Mouse (Mus musculus): ENCODE data around the gene Orc3. TPM values are rescaled to one million over a fixed set of nuclear protein-coding genes. Genes with fewer than 3 reads are reported as not detected.
A peak's percentile ranks its signal among the peaks of the same experiment; 100 is the strongest.
"Not testable (repeated sequence)": the region's sequence is repeated elsewhere in the genome, so short reads cannot be mapped to it uniquely, and the experiment has no call there.

Orc3 gene
- polyA plus RNA-seq, 1 experiment from 2014 or later, result 83.5 TPM

DNA sequence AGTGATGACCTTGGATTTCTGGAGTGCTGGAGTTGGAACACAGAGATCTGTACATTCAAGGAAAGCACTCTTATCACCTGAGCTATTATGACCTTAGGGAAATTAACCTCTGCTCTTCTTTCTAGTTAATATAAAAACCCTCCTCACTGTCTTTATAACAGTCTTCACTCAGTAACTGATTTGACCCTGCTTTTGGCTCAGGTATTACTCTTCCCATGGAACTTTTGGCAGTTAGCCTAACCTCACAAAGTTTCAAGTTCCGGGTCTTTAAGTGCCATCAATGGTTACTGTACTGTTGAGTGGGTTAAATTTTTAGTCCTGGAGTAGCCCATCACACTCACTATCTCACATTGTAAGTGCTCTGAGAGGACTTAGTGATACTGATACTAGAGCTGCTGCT lies 15.2 kb upstream of the Orc3 start:
- Histone ChIP-seq H3K27me3 (replicated peaks) (no peaks in the 10 kb centered on the region), H3K4me1 (no peaks in the 10 kb centered on the region), H3K4me2 (no peak overlapping the region), H3K36me3 (replicated peaks) (peaks cover 13% of the 10 kb centered on the region; the same call in 1 of the 2 replicates), H3K27ac (no peak overlapping the region), H3K9ac (no peak overlapping the region), H3K9me3 (no peaks in the 10 kb centered on the region), H3K4me3 (no peak overlapping the region)
- ATAC-seq (replicated peaks), result no peak
- WGBS, result 96% methylated on average over 1 of the region's 1 CpGs

DNA sequence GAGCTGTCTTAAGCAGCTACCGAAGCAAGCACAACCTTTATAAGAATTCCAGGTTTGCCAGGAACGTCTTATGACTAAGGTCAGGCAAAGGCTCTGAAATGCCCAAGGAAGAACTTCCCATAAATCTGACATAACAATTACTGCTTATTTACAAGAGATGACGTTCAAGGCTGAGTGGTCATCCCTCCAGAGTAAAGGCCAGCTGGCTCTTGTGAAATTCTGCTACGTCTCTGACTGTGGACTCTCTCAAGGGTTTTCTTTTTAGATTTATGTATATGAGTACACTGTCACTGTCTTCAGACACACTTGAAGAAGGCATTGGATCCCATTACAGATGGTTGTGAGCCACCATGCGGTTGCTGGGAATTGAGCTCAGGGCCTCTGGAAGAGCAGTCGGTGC lies 11.7 kb upstream of the Orc3 start:
- Histone ChIP-seq H3K9ac (no peak overlapping the region), H3K27ac (no peak overlapping the region), H3K9me3 (no peaks in the 10 kb centered on the region), H3K4me1 (no peaks in the 10 kb centered on the region), H3K27me3 (replicated peaks) (no peaks in the 10 kb centered on the region), H3K4me2 (no peak overlapping the region), H3K4me3 (no peak overlapping the region), H3K36me3 (replicated peaks) (peaks cover 14% of the 10 kb centered on the region; the same call in 1 of the 2 replicates)
- WGBS, result 91% methylated on average over 6 of the region's 6 CpGs
- no peak for ATAC-seq (replicated peaks)

DNA sequence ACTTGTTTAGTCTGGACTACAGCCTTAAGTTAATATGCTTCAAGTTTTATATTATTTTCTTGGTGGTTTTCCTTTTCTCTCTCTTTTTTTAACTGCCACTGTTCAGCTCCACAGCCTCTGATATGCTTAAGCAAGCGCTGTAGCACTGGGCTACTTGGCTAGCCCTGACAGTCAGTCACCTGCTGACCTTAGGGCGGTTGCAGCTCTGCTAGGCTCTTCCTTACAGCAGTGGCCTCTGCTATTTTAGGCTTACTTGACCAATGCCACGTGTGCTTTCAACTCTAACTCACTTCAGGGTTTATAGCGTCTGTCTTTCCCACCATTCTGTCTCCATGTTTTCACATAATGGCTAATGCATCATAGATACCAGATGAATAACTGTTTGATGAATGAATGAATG lies 10.8 kb upstream of the Orc3 start:
- peaks cover 14% of the 10 kb centered on the region; the same call in 1 of the 2 replicates for H3K36me3 ChIP-seq (replicated peaks)
- no peaks in the 10 kb centered on the region for H3K27me3 ChIP-seq (replicated peaks)
- 87% methylated on average over 4 of the region's 4 CpGs for WGBS
- no peak for ATAC-seq (replicated peaks)
- no peak overlapping the region for H3K9ac ChIP-seq
- no peak overlapping the region for H3K4me3 ChIP-seq
- H3K4me1 ChIP-seq, result no peaks in the 10 kb centered on the region
- no peak overlapping the region for H3K4me2 ChIP-seq
- H3K27ac ChIP-seq, result no peak overlapping the region
- no peaks in the 10 kb centered on the region for H3K9me3 ChIP-seq

DNA sequence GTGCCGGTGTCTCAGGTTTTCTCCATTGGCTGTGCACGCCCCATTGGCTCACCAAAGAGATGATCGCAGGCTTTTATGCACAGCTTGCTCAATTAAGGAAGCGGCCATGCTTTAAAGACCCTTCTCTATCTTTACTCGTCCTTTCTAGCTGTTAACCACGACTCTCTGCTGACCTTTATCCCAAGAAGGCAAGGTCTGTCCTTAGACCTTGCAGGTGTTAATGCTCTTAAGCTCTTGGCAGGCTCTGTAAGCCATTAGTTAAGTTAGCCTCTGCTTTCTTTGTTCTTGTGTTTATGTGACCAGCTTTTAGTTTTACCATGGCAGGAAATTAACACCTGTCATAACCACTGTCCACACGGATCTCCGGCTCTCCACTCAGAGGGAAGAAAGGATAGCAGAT lies 1.4 kb upstream of the Orc3 start:
- Histone ChIP-seq H3K36me3 (replicated peaks) (no peaks in the 10 kb centered on the region), H3K4me2 (peak overlapping the region; percentile 92), H3K4me3 (peak overlapping the region; percentile 90), H3K9me3 (no peaks in the 10 kb centered on the region), H3K9ac (peak overlapping the region; percentile 95), H3K27me3 (replicated peaks) (no peaks in the 10 kb centered on the region), H3K4me1 (peaks cover 27% of the 10 kb centered on the region), H3K27ac (no peak overlapping the region)
- ATAC-seq (replicated peaks), result no peak
- 44% methylated on average over 8 of the region's 8 CpGs for WGBS

DNA sequence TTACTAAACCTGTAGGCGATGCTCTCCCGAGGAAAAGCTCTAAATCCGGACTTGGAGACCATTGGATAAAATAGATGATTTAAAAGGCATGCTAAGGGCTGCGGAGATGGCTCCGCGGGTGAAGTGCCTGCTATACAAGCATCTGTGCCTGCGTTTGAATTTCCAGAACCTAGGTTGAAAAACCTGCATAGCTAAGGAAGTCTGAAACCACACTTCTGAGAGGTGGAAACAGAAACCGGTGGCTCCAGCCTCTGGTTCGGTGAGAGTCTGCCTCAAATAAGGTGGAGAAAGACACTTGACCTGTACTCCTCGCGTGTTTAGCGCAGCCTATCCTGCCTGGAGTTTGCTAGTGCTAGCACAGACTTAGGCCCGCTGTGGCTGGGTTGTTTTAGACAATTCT lies 559 bp upstream of the Orc3 start:
- Histone ChIP-seq H3K36me3 (replicated peaks) (no peaks in the 10 kb centered on the region), H3K4me3 (peak overlapping the region; percentile 90), H3K4me2 (peak overlapping the region; percentile 92), H3K27me3 (replicated peaks) (no peaks in the 10 kb centered on the region), H3K9me3 (no peaks in the 10 kb centered on the region), H3K9ac (peak overlapping the region; percentile 95), H3K27ac (peak overlapping the region; percentile 92), H3K4me1 (peaks cover 27% of the 10 kb centered on the region)
- WGBS, result 3% methylated on average over 13 of the region's 13 CpGs
- peak; percentile 51 for ATAC-seq (replicated peaks)

DNA sequence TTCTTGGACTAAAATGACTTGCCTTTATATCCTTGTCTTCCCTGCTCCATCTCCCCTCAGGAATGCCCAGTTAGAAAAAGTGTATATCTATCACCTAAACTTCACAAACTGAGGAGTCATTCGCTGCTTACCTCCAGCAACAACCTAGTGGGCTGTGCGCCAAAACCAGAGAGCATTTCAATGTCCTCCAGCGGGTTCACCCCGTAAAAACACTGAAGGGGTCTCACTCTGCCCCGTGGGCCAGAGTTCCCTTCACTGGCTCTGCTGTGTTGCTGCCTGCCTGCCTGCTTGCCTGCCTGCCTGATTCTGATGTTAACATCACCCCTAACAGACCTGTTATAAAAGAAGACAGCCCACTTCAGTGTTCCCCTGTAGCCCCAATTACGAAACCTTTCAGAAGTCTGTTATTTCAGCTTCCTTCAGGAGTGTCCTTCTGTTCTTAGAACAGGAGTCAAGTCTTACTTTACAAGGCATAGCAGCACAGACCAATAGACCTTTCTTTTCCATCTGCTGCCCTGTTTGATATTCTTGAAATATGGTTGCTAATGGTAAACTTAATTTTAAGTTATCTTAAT lies 1.1 kb downstream of the Orc3 start:
- peaks cover 27% of the 10 kb centered on the region for H3K4me1 ChIP-seq
- H3K4me2 ChIP-seq, result peak overlapping the region; percentile 92
- H3K9ac ChIP-seq, result peak overlapping the region; percentile 95; the same call in 1 of the 2 replicates
- no peaks in the 10 kb centered on the region for H3K27me3 ChIP-seq (replicated peaks)
- no peak overlapping the region for H3K27ac ChIP-seq
- ATAC-seq (replicated peaks), result no peak
- peak overlapping the region; percentile 90 for H3K4me3 ChIP-seq
- H3K36me3 ChIP-seq (replicated peaks), result no peaks in the 10 kb centered on the region
- 73% methylated on average over 6 of the region's 6 CpGs for WGBS
- H3K9me3 ChIP-seq, result no peaks in the 10 kb centered on the region

DNA sequence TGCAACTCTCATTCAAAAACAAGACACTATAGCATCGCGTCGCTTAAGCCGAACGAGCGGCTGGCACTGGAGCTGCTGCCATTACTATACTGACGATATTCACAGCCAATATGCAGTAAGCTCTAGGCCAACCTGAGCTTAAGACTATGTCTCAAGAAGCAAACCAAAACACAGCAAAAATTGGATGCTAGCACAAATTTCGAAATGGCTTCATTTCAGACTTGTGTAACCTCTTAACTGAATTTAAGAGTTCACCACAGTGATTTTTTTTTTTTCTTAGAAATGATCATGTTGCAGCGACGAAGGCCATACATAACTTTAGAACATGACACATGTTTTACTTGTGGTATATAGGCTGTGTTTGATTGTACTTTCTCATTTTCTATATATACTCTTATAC lies 8.1 kb downstream of the Orc3 start:
- Histone ChIP-seq H3K9me3 (no peaks in the 10 kb centered on the region), H3K9ac (no peak overlapping the region)
- WGBS, result 99% methylated on average over 10 of the region's 10 CpGs

DNA sequence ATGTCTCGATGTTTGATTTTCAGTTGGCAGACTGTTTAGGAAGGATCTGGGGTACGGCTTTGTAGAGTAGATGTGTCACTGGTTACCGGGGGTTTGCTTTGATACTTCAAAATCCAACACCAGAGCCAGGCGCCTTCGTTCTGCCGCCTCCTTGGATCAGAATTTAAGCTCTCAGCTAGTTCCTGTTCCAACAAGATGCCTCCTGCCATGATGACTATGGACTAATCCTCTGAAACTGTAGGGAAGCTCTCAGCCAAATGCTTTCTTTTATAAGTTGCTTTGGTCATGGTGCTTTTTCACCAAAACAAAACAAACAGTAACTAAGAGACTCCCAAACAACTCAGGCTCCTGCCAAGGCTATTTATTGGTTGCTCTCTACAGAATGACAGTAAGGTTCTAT lies 11.6 kb downstream of the Orc3 start:
- 91% methylated on average over 6 of the region's 6 CpGs for WGBS
- no peak overlapping the region for H3K27ac ChIP-seq

More for the DNA sequence above, 8.1 kb downstream of the Orc3 start:
- no peak for ATAC-seq (replicated peaks)
- H3K4me2 ChIP-seq, result no peak overlapping the region
- H3K36me3 ChIP-seq (replicated peaks), result peaks cover 16% of the 10 kb centered on the region; the same call in 1 of the 2 replicates
- H3K4me1 ChIP-seq, result no peaks in the 10 kb centered on the region
- no peak overlapping the region for H3K27ac ChIP-seq
- no peaks in the 10 kb centered on the region for H3K27me3 ChIP-seq (replicated peaks)
- H3K4me3 ChIP-seq, result no peak overlapping the region

DNA sequence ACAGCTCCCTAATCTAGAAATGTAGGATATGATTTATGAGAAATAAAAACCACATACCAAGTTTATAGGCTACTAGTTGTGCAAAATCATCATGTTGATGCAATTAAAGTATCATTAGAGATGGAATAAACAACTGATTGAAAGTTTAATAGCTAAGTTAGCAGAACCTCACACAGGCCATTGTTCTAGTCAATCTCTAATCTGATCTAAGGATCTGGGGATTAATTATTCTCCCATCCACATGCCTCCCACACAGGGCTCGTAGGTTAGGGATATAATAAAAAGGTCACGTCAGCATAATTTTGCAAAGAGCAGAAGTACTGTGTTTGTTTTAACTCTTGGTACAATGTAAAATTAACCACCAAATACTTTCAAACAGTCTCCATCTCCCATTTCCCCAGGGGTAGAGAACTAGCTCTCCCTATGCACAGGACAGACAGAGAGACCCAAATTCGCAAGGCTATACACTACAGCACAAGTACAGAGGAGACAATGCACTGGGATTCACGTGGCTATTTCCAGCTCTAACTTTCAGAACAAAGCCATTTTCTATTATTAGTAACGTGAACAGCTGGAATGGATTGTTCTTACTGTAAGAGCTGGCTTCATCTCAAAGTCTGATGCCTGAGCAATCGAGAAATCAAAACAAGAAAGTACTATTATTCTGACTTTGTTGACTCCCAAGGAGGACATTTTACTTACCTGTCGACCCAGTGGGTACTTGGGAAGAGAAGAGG lies 29.7 kb downstream of the Orc3 start:
- Histone ChIP-seq H3K4me2 (no peak overlapping the region), H3K4me1 (no peaks in the 10 kb centered on the region), H3K27me3 (replicated peaks) (no peaks in the 10 kb centered on the region), H3K4me3 (no peak overlapping the region), H3K9ac (no peak overlapping the region), H3K36me3 (replicated peaks) (peaks cover 15% of the 10 kb centered on the region; the same call in 1 of the 2 replicates), H3K9me3 (no peaks in the 10 kb centered on the region), H3K27ac (no peak overlapping the region)
- ATAC-seq (replicated peaks), result no peak
- 87% methylated on average over 7 of the region's 7 CpGs for WGBS

More for the DNA sequence above, 11.6 kb downstream of the Orc3 start:
- H3K9ac ChIP-seq, result no peak overlapping the region
- peaks cover 24% of the 10 kb centered on the region; the same call in 1 of the 2 replicates for H3K36me3 ChIP-seq (replicated peaks)
- H3K4me2 ChIP-seq, result no peak overlapping the region
- H3K4me3 ChIP-seq, result no peak overlapping the region
- H3K9me3 ChIP-seq, result no peaks in the 10 kb centered on the region
- H3K4me1 ChIP-seq, result no peaks in the 10 kb centered on the region
- H3K27me3 ChIP-seq (replicated peaks), result no peaks in the 10 kb centered on the region
- no peak for ATAC-seq (replicated peaks)

DNA sequence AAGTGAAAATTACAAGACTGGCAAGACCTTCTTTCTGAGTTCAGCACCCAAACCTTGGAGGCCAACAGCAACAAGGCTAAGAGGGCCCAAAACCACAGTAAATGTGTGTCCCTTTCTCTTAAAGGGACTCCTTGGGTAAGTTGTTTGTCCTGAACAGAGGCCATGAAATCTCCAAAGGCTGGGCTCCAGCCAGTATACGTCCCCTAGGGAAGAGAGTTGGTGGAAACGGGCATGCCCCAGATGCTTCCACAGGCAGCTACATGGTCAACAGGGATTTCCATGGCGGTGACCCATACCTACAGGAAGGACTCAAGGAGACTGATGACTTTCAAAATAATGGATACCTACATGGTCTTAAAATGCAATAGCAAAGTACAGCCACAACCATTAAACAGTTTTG lies 31.3 kb downstream of the Orc3 start:
- H3K36me3 ChIP-seq (replicated peaks), result peaks cover 24% of the 10 kb centered on the region; the same call in 1 of the 2 replicates
- WGBS, result 97% methylated on average over 3 of the region's 3 CpGs

DNA sequence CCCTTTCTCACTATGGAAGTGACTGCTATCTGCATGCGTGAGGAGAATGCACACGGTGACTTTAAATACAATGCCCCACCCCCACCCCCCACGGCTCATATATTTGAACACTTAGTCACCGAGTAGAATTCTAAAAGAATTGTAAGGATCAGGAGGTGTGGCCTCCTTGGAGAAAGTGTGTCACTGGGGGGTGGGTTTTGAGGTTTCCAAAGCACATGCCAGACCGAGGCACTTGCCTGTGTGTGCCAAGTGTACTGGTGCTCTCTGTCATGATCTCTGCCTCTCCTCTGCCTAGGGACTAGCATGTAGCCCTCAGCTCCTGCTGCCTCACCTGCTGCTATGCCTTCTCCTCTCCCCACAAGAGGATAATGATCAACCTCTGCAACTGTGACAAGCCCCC lies 32.3 kb downstream of the Orc3 start:
- no peaks in the 10 kb centered on the region for H3K27me3 ChIP-seq (replicated peaks)
- no peak for ATAC-seq (replicated peaks)
- 63% methylated on average over 5 of the region's 5 CpGs for WGBS
- no peak overlapping the region for H3K27ac ChIP-seq
- peaks cover 30% of the 10 kb centered on the region; the same call in 1 of the 2 replicates for H3K36me3 ChIP-seq (replicated peaks)
- H3K4me3 ChIP-seq, result no peak overlapping the region
- H3K9me3 ChIP-seq, result no peaks in the 10 kb centered on the region
- H3K4me1 ChIP-seq, result no peaks in the 10 kb centered on the region
- no peak overlapping the region for H3K4me2 ChIP-seq
- H3K9ac ChIP-seq, result no peak overlapping the region

More for the DNA sequence above, 31.3 kb downstream of the Orc3 start:
- no peak overlapping the region for H3K9ac ChIP-seq
- H3K27me3 ChIP-seq (replicated peaks), result no peaks in the 10 kb centered on the region
- no peak for ATAC-seq (replicated peaks)
- H3K27ac ChIP-seq, result no peak overlapping the region
- no peaks in the 10 kb centered on the region for H3K9me3 ChIP-seq
- H3K4me2 ChIP-seq, result no peak overlapping the region
- no peaks in the 10 kb centered on the region for H3K4me1 ChIP-seq
- no peak overlapping the region for H3K4me3 ChIP-seq

DNA sequence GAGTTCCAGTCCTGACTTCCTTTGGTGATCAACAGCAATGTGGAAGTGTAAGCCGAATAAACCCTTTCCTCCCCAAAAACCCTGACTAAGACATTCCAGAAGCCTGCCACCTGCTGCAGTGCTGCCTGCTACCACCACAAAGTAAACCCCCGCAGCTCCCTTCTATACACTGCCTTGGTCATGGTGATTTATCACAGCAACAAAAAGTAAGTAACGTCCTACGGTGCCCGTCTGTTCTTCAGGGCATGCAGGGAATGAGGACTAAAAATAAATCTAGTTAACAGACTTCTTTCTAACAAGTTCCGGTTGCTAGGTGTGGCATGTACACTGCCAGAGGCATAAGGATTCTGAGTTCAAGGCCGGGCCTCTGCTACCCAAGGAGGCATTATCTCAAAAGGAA lies 32.8 kb downstream of the Orc3 start:
- Histone ChIP-seq H3K9ac (no peak overlapping the region), H3K9me3 (no peaks in the 10 kb centered on the region), H3K27ac (no peak overlapping the region), H3K36me3 (replicated peaks) (peaks cover 33% of the 10 kb centered on the region; the same call in 1 of the 2 replicates), H3K27me3 (replicated peaks) (no peaks in the 10 kb centered on the region), H3K4me3 (no peak overlapping the region), H3K4me1 (no peaks in the 10 kb centered on the region), H3K4me2 (no peak overlapping the region)
- ATAC-seq (replicated peaks), result no peak
- 67% methylated on average over 7 of the region's 7 CpGs for whole genome bisulfite sequencing

DNA sequence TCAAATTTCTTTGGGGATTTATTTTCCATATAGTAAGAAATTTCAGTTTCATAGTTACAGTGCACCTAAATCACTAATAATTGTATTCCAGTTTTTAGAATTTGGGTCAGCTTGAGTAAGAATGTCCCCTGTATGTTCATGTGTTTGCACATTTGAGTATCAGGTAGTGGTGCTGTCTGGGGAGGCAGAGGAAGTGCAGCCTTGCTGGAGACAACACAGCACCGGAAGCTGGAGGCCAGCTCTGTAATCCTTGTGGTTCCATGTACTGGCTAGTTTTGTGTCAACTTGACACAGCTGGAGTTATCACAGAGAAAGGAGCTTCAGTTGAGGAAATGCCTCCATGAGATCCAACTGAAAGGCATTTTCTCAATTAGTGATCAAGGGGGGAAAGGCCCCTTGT lies 33.3 kb downstream of the Orc3 start:
- H3K27ac ChIP-seq; H3K4me1 ChIP-seq; H3K9me3 ChIP-seq; H3K27me3 ChIP-seq (replicated peaks); H3K4me3 ChIP-seq; ATAC-seq (replicated peaks); H3K4me2 ChIP-seq; H3K9ac ChIP-seq: not testable (repeated sequence)
- peaks cover 37% of the 10 kb centered on the region; the same call in 1 of the 2 replicates for H3K36me3 ChIP-seq (replicated peaks)
- WGBS, result 78% methylated on average over 1 of the region's 1 CpGs

Data from midbrain, embryonic 15.5 days (tissue).